In genomic region chrX:9221206-9221605, GRCm38 (mm10) we compare ENCODE assay signal across 10 mouse cellular contexts. TPM values are rescaled to one million over a fixed set of nuclear protein-coding genes. Genes with fewer than 3 reads are reported as not detected.
DNase-seq lines count a peak whose midpoint lies in the region; TF ChIP-seq lines count a peak whose summit lies in the region.
"Had no signal": no experiment of that assay in that cellular context is flagged by ENCODE, and none has a peak within 500 bp of the region (broad histone marks: within the 10 kb centered on the region; RNA-seq: fewer than 3 reads in every experiment).

No protein-coding gene starts in this region.

- H3K4me3 ChIP-seq in gastrocnemius, adult 2 months: no peak overlapping the region
- no peak overlapping the region for H3K4me3 ChIP-seq in bone marrow, adult 2 months (replicated peaks; ENCODE audit: control insufficient read depth, low read depth, low read length)

- H3K4me1 ChIP-seq in bone marrow, adult 2 months (ENCODE audit: control insufficient read depth, insufficient read depth, low read length): peaks cover 2% of the 10 kb centered on the region; the same call in 1 of the 2 replicates

- no peak for TF ChIP-seq POLR2A in bone marrow, adult 2 months (IDR thresholded peaks at IDR 0.05; ENCODE audit: borderline replicate concordance, control insufficient read depth, low read depth, low read length)

- WGBS in bone marrow, adult 2 months: 38% methylated on average over 6 of the region's 6 CpGs

- intact Hi-C loops in gastrocnemius, adult 2 months (cut with DNase I): loop anchor here (10.0 kb wide), 1 partner anchor 96 kb away; no protein-coding TSS in a partner anchor

- peak; percentile 51 for TF ChIP-seq CTCF in gastrocnemius, adult 2 months (IDR thresholded peaks at IDR 0.05)
- peak; percentile 42; the same call in 1 of the 2 replicates for TF ChIP-seq CTCF in bone marrow, adult 2 months (IDR thresholded peaks at IDR 0.05; ENCODE audit: control insufficient read depth, insufficient read depth, low read length)

- DNase-seq in gastrocnemius, adult 2 months: peak; percentile 19
- DNase-seq in gastrocnemius, adult 18-20 months (ENCODE audit: low spot score): no peak
- peak; percentile 32 to 46 for DNase-seq in right cerebral cortex, adult 2 months (ENCODE audit: low spot score in 2 of 2)
- DNase-seq in right cerebral cortex, postnatal 36 days (ENCODE audit: low spot score in 2 of 2): no peak
- peak; percentile 5 for DNase-seq in hindlimb bud, embryonic 11.5 days (ENCODE audit: extremely low spot score, low read depth, low spot score)
- DNase-seq in lung, postnatal 10 days: peak; percentile 58
- peak; percentile 45 for DNase-seq in thymus, postnatal 25 days

- no peak overlapping the region for H3K27ac ChIP-seq in gastrocnemius, adult 2 months
- no peak overlapping the region for H3K27ac ChIP-seq in bone marrow, adult 2 months (ENCODE audit: control insufficient read depth, insufficient read depth, low read depth, low read length, poor library complexity)

RNA-seq across cellular contexts. Expression of gene Lancl3, which starts 21.5 kb away (rescaled TPM):
- under 1 TPM; 0.13 to 0.73 TPM for total RNA-seq in gastrocnemius, adult 2 months (2021)
- under 1 TPM; 0.64 to 0.73 TPM for total RNA-seq in gastrocnemius, adult 18-20 months (2021)
- 0.87 TPM in 1 of 2 replicates, not detected in the other for polyA plus RNA-seq in bone marrow, adult 2 months (2011; ENCODE audit: insufficient read depth, insufficient read length, low replicate concordance, missing spikeins)

RNA-seq across cellular contexts. Expression of gene Gm14862, which starts 35.5 kb away (rescaled TPM):
- total RNA-seq in gastrocnemius, adult 2 months (2021): not detected
- not detected for total RNA-seq in gastrocnemius, adult 18-20 months (2021)
- 2.9 TPM in 1 of 2 replicates, not detected in the other for polyA plus RNA-seq in bone marrow, adult 2 months (2011; ENCODE audit: insufficient read depth, insufficient read length, low replicate concordance, missing spikeins)
- total RNA-seq: left cerebral cortex, postnatal 14 days had no signal
- polyA plus RNA-seq: stomach, embryonic 14.5 days had no signal

RNA-seq across cellular contexts. Expression of gene Xk, which starts 51.4 kb away (rescaled TPM):
- total RNA-seq in gastrocnemius, adult 2 months (2021): 1 to 10 TPM; 4.3 to 6.4 TPM
- total RNA-seq in gastrocnemius, adult 18-20 months (2021): 1 to 10 TPM; 4.7 to 6.5 TPM
- 6.5 TPM in 2 replicates for polyA plus RNA-seq in bone marrow, adult 2 months (2011; ENCODE audit: insufficient read depth, insufficient read length, low replicate concordance, missing spikeins)

Comparison
In these comparisons a context has a peak if more than half of its experiments do, and no peak if none do; other contexts are left out.
1. DNase-seq: peak in gastrocnemius, adult 2 months (single experiment), right cerebral cortex, adult 2 months (2 of 2), hindlimb bud, embryonic 11.5 days (single experiment), lung, postnatal 10 days (single experiment) and thymus, postnatal 25 days (single experiment); none in gastrocnemius, adult 18-20 months (single experiment) and right cerebral cortex, postnatal 36 days (0 of 2).